Mouse (Mus musculus) adrenal gland, adult 18-20 months (tissue): ENCODE measurements at regions not wholly inside any gene's neighbourhood (a gene's known extent, or its start where the extent isn't known, plus 50 kb on each side); places are given as distances from the start of the nearest gene placed in this dataset.
"Not testable (repeated sequence)": the region's sequence is repeated elsewhere in the genome, so short reads cannot be mapped to it uniquely, and the experiment has no call there.

Experiments used
- DNase-seq, 2 experiments: peaks; one replicate each; pipeline ENCODE4 v3.0.0; 2021 to 2022; ENCODE audit warnings: low spot score in 2 of 2

- no peak for DNase-seq
Measured at GRCm38 (mm10) chr7:116680523-116680922, 176.4 kb downstream of the Nucb2 start.

GRCm38 (mm10) chr7:116681268-116681667, 177.1 kb downstream of the Nucb2 start:
- DNase-seq, result no peak

GRCm38 (mm10) chr7:116700409-116700808, 196.2 kb downstream of the Nucb2 start:
- no peak for DNase-seq

- peak; percentile 72 to 77 for DNase-seq
Measured at GRCm38 (mm10) chr7:116701466-116702342, 197.5 kb downstream of the Nucb2 start.

GRCm38 (mm10) chr7:116702596-116702995, 198.4 kb downstream of the Nucb2 start:
- no peak for DNase-seq

- DNase-seq, result no peak
Measured at GRCm38 (mm10) chr7:116711541-116711940, 207.4 kb downstream of the Nucb2 start.

- no peak for DNase-seq
Measured at GRCm38 (mm10) chr7:116713200-116713599, 209.0 kb downstream of the Nucb2 start.

- DNase-seq, result no peak
Measured at GRCm38 (mm10) chr7:116715234-116716046, 211.3 kb downstream of the Nucb2 start.

GRCm38 (mm10) chr7:116728379-116728778, 224.2 kb downstream of the Nucb2 start:
- DNase-seq, result no peak

GRCm38 (mm10) chr7:116729795-116730194, 225.6 kb downstream of the Nucb2 start:
- no peak for DNase-seq

- DNase-seq, result no peak
Measured at GRCm38 (mm10) chr7:116735676-116736075, 231.5 kb downstream of the Nucb2 start.

GRCm38 (mm10) chr7:116736333-116736732, 232.2 kb downstream of the Nucb2 start:
- DNase-seq, result no peak

GRCm38 (mm10) chr7:116738009-116738408, 233.8 kb downstream of the Nucb2 start:
- no peak for DNase-seq

GRCm38 (mm10) chr7:116754556-116754955, 250.4 kb downstream of the Nucb2 start:
- DNase-seq, result no peak

- not testable (repeated sequence) for DNase-seq
Measured at GRCm38 (mm10) chr7:116792181-116792580, 288.0 kb downstream of the Nucb2 start.

GRCm38 (mm10) chr7:116808475-116808874, 304.3 kb downstream of the Nucb2 start:
- no peak for DNase-seq

- DNase-seq, result no peak
Measured at GRCm38 (mm10) chr7:116816494-116816893, 312.3 kb downstream of the Nucb2 start.

- no peak for DNase-seq
Measured at GRCm38 (mm10) chr7:116817991-116818390, 313.8 kb downstream of the Nucb2 start.

GRCm38 (mm10) chr7:116820613-116821012, 316.4 kb downstream of the Nucb2 start:
- no peak for DNase-seq

- no peak for DNase-seq
Measured at GRCm38 (mm10) chr7:116842894-116843293, 338.7 kb downstream of the Nucb2 start.

GRCm38 (mm10) chr7:116847846-116848730, 343.9 kb downstream of the Nucb2 start:
- no peak for DNase-seq
